Mouse (Mus musculus) thymus, postnatal 4 days (tissue): ENCODE results near the gene Lrrc8c.

Experiments
- DNase-seq: peaks from one replicate; pipeline ENCODE4 v3.0.0; 2021

The Lrrc8c gene

GRCm38 (mm10) chr5:105557777-105558240, 38.6 kb downstream of the Lrrc8c start:
- DNase-seq: no peak

GRCm38 (mm10) chr5:105558517-105558916, 39.3 kb downstream of the Lrrc8c start:
- no peak for DNase-seq

- DNase-seq: no peak
Measured at GRCm38 (mm10) chr5:105561926-105562325, 42.7 kb downstream of the Lrrc8c start.

DNA sequence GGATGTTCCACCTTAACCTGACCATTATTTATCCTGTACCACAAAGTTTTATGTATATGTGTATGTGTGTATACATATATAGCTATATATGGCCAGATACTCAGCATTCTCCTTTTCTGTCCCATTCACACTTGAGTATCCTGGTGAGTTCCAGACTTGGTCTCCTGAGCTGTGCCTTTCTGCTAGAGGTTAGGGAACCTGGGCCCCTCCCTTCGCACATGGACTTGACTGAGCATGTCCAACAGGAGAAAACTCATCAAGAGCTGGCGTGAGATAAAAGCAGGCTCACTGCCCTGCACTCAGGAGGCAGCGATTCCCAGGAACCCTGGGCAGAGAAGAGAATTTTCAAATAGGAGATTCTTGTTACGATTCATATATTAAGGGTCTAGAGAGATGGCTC, 45.6 kb downstream of the Lrrc8c start:
- DNase-seq: no peak

DNA sequence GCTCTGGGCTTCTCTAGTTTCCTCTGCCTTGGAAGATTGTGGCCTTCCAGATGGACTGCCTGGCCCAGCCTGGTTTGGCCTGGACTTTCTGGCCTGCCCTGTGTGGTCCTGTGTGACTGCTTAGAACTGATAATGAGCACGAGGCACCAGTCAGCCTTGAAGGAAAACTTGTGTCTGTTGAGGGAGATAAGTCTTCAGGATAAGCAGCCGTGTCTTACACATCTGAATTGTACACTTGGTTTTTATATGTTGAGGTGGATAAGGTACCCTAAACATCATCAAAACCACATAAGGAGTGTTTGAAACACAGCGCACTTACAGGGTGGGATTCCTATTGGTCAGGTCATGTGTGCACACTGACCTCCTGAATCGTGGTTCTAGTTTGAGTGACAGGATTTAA, 46.6 kb downstream of the Lrrc8c start:
- no peak for DNase-seq

DNA sequence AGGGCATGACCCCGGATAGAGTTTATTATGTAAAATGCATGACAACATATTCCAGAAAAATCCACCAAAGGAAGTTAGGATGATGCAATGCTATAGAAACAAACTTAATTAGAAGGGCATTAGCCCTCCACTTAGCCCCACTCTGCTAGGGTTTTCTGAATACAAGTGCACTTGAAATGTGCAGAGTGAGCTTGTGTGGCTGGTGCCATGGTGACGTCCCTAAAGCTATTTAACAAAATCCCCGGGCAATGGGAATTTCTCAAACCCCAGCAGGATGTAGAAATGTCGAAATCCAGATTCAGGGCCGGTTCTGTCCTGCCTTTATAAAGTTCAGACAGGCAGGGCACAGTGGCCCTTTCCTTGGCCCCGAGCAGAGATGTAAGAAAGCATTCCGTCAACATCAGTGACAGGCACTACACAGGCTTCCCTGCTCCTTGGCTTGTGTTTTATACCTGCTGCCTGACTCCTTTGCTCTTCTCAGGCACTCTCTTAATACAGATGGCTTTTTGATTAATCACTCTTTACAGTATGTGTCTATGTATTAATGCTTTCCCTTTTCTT, 47.7 kb downstream of the Lrrc8c start:
- DNase-seq: no peak

DNA sequence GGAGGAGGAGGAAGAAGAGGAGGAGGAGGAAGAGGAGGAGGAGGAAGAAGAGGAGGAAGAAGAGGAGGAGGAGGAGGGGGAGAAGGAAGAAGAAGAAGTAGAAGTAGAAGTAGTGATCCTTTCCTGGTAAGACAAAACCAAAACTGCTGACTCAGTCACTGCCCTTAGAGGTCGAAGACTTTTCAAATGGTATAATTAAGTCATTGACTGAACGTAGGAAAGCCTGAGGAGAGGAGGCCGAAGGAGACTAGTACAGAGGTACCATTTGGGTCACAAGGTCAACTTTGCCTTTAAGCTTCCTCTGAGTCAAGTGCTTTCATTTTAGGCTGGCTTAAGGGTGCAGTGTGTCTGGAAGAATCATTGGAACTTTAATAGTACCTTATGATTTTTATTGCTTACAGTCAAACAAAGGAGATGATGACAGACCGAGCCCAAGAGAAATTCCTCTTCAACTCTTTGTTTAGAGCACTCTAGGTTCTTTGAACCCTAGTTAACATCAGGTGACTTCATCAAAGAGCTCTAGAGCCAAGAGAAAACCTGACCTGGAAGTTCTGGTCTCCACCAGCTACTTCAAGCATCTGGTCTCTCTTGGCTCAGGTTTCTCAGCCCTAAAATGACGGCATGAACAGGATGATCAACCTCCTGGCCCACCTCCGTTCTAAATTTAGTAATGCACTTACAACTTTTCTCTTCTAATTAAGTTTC, 49.0 kb downstream of the Lrrc8c start:
- no peak for DNase-seq

- no peak for DNase-seq
Measured at GRCm38 (mm10) chr5:105569168-105569567, 50.0 kb downstream of the Lrrc8c start.

- no peak for DNase-seq
Measured at GRCm38 (mm10) chr5:105572160-105572692, 53.0 kb downstream of the Lrrc8c start.

DNA sequence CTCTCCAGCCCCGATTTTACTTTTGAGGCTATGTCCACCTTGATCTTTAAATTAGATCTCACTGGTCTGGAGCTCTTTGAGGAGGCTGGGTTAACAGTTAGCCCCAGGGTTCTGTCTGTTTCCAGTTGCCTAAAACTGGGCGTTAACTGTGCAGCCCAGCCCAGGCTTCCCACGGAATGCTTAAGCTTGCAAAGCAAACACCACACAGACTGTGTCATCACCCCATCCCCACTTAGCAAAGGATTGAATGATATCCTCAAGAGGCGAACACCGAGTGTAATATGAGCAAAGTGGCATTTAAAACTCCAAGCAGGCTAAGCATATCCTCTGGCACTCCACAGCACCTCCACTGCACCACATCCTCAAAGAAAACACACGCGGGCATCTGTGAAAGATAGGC, 53.7 kb downstream of the Lrrc8c start:
- no peak for DNase-seq

DNA sequence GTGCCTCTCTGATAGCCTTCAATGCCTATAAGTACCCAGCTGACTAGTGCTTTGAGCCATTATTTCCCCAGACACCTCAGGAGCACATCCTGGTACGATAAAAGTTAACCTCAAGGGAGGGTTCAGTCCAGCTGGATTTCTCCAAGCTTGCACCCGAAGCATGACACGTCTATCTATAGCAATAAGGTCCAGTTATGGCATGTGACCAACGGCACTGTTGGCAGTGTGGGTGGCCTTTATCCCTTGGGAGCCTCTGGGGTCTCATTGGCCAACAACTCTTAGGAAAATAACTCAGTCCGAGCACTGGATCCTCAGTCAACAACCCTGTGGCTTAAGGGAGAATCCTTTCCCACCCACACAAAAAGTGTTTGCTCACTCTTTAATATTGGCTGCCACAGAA, 55.6 kb downstream of the Lrrc8c start:
- no peak for DNase-seq

- DNase-seq: no peak
Measured at GRCm38 (mm10) chr5:105575839-105576238, 56.7 kb downstream of the Lrrc8c start.

- no peak for DNase-seq
Measured at GRCm38 (mm10) chr5:105580909-105581308, 61.7 kb downstream of the Lrrc8c start.

DNA sequence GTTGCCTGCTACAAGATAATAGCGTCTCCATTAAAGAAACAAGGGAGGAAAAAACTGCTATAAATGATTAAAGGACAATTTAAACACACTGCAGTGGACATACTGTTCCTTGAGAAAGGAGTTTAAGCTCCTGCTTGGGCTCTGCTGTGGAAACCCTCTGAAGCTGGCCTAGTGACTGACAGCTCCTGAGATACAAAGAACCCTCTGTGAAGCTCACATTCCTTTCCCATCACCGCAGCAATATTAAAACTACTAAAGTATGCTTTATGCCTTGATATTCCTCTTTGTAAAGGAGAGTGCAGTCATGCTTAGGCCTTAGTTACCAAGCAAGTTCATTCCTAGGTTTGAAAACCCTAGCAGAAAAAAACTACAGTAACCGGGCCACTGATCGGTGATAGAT, 66.7 kb downstream of the Lrrc8c start:
- no peak for DNase-seq

GRCm38 (mm10) chr5:105586655-105587054, 67.5 kb downstream of the Lrrc8c start:
- no peak for DNase-seq

GRCm38 (mm10) chr5:105587471-105587870, 68.3 kb downstream of the Lrrc8c start:
- no peak for DNase-seq

GRCm38 (mm10) chr5:105588683-105589082, 69.5 kb downstream of the Lrrc8c start:
- DNase-seq: no peak

- no peak for DNase-seq
Measured at GRCm38 (mm10) chr5:105589119-105589518, 69.9 kb downstream of the Lrrc8c start.

DNA sequence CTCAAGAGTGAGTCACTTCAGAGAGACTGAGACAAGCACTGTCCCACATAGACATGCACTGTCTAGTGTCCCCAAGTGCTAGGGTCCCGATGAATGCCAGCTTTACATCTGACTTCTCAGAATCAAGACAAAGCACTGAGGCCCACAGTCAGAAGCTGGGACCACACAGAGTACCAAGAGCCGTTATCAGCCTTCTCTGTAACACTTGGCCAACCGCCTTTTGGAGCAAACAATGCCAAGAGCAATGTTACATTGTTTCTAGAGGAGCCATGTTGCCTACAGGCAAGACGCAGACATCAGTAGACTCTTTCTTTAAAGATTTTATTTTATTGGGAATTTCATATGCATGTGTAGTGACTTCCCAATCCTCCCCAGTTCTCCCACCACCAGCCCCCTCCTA, 73.2 kb downstream of the Lrrc8c start:
- DNase-seq: no peak

GRCm38 (mm10) chr5:105593630-105594029, 74.4 kb downstream of the Lrrc8c start:
- no peak for DNase-seq

GRCm38 (mm10) chr5:105598866-105599265, 79.7 kb downstream of the Lrrc8c start:
- no peak for DNase-seq

DNA sequence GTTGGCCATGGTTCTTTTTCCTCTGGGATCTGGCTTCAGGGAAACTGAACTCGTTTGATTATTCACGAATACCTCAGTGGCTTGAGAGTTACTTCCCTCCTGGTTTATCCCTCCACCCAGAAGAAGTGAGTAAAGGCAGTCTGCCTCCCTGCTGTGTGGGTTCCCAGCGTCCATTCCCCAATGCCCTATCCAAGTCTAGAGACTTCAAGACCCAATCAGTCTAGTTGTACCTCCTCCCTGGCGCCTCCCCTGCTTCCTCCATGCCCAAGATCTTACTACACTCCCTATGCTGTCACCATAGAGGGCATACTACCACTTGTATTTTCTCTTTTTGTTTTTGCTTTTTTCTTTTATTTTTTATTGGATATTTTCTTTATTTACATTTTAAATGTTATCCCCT, 80.1 kb downstream of the Lrrc8c start:
- DNase-seq: no peak

DNA sequence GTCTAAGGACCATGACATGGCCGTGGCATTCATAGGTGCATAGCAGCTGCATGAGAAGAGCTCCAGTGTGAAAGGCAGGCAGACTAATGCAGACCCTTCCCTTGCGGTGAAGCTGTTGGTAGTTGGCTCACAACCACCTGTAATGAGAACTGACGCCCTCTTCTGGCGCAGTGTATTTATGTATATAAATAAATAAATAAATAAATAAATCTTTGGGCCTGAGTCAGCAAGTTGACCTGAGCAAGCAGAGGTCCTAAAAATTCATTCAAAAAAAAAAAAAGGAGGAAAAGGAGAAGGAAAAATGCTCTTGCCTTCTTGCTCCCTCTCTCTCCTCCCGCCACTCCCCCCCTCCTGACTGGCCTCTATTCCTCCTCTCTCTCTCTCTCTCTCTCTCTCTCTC, 81.8 kb downstream of the Lrrc8c start:
- DNase-seq: peak; percentile 50

- no peak for DNase-seq
Measured at GRCm38 (mm10) chr5:105602585-105602984, 83.4 kb downstream of the Lrrc8c start.

GRCm38 (mm10) chr5:105605736-105606135, 86.5 kb downstream of the Lrrc8c start:
- DNase-seq: no peak
